Mouse (Mus musculus): ENCODE data around the gene Stap2. TPM values are rescaled to one million over a fixed set of nuclear protein-coding genes. Genes with fewer than 3 reads are reported as not detected.

The Stap2 gene
- polyA plus RNA-seq, 1 experiment from 2014 or later: 6.5 TPM

DNA sequence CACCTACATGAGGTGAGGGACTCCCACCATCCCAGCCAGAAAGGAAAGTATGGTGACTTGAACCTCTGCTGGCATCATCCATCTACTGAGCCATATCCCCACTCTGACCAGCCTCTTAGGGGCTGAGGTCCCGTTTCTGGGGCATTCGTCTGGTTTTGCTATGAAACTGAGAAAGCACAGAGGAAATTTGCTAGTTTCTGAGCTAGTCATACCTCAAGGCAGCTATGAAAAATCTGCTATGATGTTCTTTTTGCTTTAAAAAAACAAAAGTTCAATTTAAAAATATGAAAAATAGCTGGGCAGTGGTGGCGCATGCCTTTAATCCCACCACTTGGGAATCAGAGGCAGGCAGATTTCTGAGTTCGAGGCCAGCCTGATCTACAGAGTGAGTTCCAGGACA, 56.7 kb downstream of the Stap2 start:
- DNase-seq (ENCODE audit: low spot score) (no peak), ATAC-seq (ENCODE audit: insufficient number of reproducible peaks, low FRiP score, low TSS enrichment, low read depth) (no peak)
- H3K4me1 ChIP-seq (ENCODE audit: control insufficient read depth, insufficient read depth, low read length): no peaks in the 10 kb centered on the region
- no peaks in the 10 kb centered on the region for H3K36me3 ChIP-seq (ENCODE audit: control insufficient read depth, insufficient read depth, low read length)
- no peak overlapping the region for H3K9ac ChIP-seq (ENCODE audit: low read length)
- H3K27ac ChIP-seq (replicated peaks; ENCODE audit: low read depth, low read length): no peak overlapping the region
- H3K27me3 ChIP-seq (ENCODE audit: control insufficient read depth, insufficient read depth, low read length): no peaks in the 10 kb centered on the region
- no peak overlapping the region for H3K4me2 ChIP-seq (ENCODE audit: low read depth, severe bottlenecking)
- WGBS: 90% methylated on average over 4 of the region's 4 CpGs
- H3K4me3 ChIP-seq (ENCODE audit: low read depth, low read length): no peak overlapping the region
- H3K9me3 ChIP-seq (ENCODE audit: control insufficient read depth, low read length): no peaks in the 10 kb centered on the region

Other genes starting within 250 kb of the Stap2 start
- gene Zfp119a, start 126.7 kb downstream of the Stap2 start, polyA plus RNA-seq (2014; fragmentation: Nextera tagmentation; extraction: Ambion mirVana): 10.3 TPM in 2 replicates
- 16.6 and 17.8 TPM in 2 replicates for gene Zfp959, start 113.5 kb downstream of the Stap2 start, polyA plus RNA-seq (2014; fragmentation: Nextera tagmentation; extraction: Ambion mirVana)
- 6.6 and 7.1 TPM in 2 replicates for gene Zfp119b, start 56.1 kb downstream of the Stap2 start, polyA plus RNA-seq (2014; fragmentation: Nextera tagmentation; extraction: Ambion mirVana)
- 0.79 and 1.1 TPM in 2 replicates for gene Ebi3, start 52.9 kb downstream of the Stap2 start, polyA plus RNA-seq (2014; fragmentation: Nextera tagmentation; extraction: Ambion mirVana)
- 20.7 and 22.3 TPM in 2 replicates for gene Yju2, start 46.5 kb downstream of the Stap2 start, polyA plus RNA-seq (2014; fragmentation: Nextera tagmentation; extraction: Ambion mirVana)
- 42.2 and 44.8 TPM in 2 replicates for gene Shd, start 35.1 kb downstream of the Stap2 start, polyA plus RNA-seq (2014; fragmentation: Nextera tagmentation; extraction: Ambion mirVana)
- gene Fsd1, start 19.1 kb downstream of the Stap2 start, polyA plus RNA-seq (2014; fragmentation: Nextera tagmentation; extraction: Ambion mirVana): 34.9 and 39.8 TPM in 2 replicates
- 137 and 142 TPM in 2 replicates for gene Mpnd, start 127 bp upstream of the Stap2 start, polyA plus RNA-seq (2014; fragmentation: Nextera tagmentation; extraction: Ambion mirVana)
- 151 and 154 TPM in 2 replicates for gene Sh3gl1, start 31.1 kb upstream of the Stap2 start, polyA plus RNA-seq (2014; fragmentation: Nextera tagmentation; extraction: Ambion mirVana)
- gene Chaf1a, start 34.9 kb upstream of the Stap2 start, polyA plus RNA-seq (2014; fragmentation: Nextera tagmentation; extraction: Ambion mirVana): 32.7 and 37.4 TPM in 2 replicates
- gene Ubxn6, start 69.4 kb upstream of the Stap2 start, polyA plus RNA-seq (2014; fragmentation: Nextera tagmentation; extraction: Ambion mirVana): 38.5 and 39.1 TPM in 2 replicates
- 144 and 151 TPM in 2 replicates for gene Hdgfl2, start 74.0 kb upstream of the Stap2 start, polyA plus RNA-seq (2014; fragmentation: Nextera tagmentation; extraction: Ambion mirVana)
- 0.09 TPM in 1 of 2 replicates, not detected in the other for gene Plin4, start 104.2 kb upstream of the Stap2 start, polyA plus RNA-seq (2014; fragmentation: Nextera tagmentation; extraction: Ambion mirVana)
- 0.16 and 0.43 TPM in 2 replicates for gene Plin5, start 112.0 kb upstream of the Stap2 start, polyA plus RNA-seq (2014; fragmentation: Nextera tagmentation; extraction: Ambion mirVana)
- 0.28 TPM in 1 of 2 replicates, not detected in the other for gene Lrg1, start 116.4 kb upstream of the Stap2 start, polyA plus RNA-seq (2014; fragmentation: Nextera tagmentation; extraction: Ambion mirVana)
- gene Sema6b, start 134.8 kb upstream of the Stap2 start, polyA plus RNA-seq (2014; fragmentation: Nextera tagmentation; extraction: Ambion mirVana): 0.60 and 0.88 TPM in 2 replicates
- 8.2 and 9.2 TPM in 2 replicates for gene Tnfaip8l1, start 156.9 kb upstream of the Stap2 start, polyA plus RNA-seq (2014; fragmentation: Nextera tagmentation; extraction: Ambion mirVana)
- gene Mydgf, start 178.3 kb upstream of the Stap2 start, polyA plus RNA-seq (2014; fragmentation: Nextera tagmentation; extraction: Ambion mirVana): 65.6 and 65.9 TPM in 2 replicates
- gene Dpp9, start 213.3 kb upstream of the Stap2 start, polyA plus RNA-seq (2014; fragmentation: Nextera tagmentation; extraction: Ambion mirVana): 34.3 and 37.0 TPM in 2 replicates